Mouse (Mus musculus) skeletal muscle tissue, adult 2 months (tissue): ENCODE data around the gene Kcnv2.

ENCODE experiments used
- DNase-seq: peaks from one replicate; pipeline ENCODE4 v3.0.0-alpha.2; 2012; ENCODE audit warnings: low read depth, low spot score

Gene Kcnv2

GRCm38 (mm10) chr19:27322281-27322680, at the start of gene Kcnv2:
Gene Kcnv2 (plus strand): TSS chr19:27322588.
- no peak for DNase-seq

DNA sequence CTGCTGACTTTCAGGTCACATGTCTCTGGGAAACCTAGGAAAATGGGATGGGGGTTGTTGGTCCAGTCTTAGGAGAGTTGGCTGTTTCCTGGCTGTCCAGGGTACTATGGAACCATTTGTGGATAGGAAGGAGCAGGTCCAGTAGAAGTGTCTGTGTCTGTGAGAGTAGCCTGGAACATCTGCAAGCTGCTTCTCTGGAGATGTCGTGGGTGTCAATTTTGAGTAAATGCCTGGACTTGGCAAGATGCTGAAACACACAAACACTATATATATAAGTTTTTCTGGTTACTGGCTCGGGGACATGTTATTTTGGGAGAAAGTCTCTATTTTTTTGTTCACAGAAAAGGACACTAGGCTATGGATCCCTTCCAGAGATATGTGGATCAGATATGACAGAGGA, 49.0 kb upstream of the Kcnv2 start:
- no peak for DNase-seq

GRCm38 (mm10) chr19:27274382-27274781, 48.0 kb upstream of the Kcnv2 start:
- no peak for DNase-seq

GRCm38 (mm10) chr19:27279174-27279573, 43.2 kb upstream of the Kcnv2 start:
- no peak for DNase-seq

DNA sequence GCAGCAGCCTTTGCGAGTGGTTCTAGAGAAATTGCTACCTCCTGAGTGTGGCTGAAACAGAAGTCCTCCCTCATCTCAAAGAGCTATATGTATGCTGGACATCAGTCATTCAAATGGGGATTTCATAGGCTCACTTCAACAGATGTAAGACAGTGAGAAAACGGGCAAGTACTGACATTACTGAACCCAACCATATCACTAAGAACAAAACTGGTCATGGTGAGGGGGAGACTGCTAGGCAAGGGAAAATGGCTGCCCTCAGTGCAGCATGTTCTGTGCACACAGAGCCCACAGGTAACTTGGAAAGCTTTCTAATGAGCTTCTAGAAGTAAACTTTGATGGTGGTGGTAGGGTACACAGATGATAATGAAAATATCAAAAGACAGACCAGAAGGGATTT, 12.3 kb upstream of the Kcnv2 start:
- no peak for DNase-seq

DNA sequence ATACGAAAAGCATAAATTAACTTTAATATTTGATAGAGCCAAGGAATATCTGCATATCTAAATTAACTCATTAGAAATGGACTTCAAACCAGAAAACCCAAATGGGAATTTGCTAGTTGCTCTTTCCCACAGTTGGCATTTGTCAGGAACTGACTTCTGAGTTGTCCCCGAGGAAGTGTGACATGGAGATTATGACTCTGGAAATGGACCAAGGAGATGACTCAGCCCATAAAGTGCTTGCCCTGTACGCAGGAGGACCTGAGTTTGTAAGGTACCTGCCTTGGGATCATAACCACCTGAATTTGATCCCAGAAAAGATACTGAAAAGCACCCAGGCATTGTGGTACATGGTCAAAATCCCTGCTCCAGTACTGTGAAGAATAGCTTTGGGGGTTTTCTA, 11.1 kb upstream of the Kcnv2 start:
- peak; percentile 30 for DNase-seq

- peak; percentile 75 for DNase-seq
Measured at GRCm38 (mm10) chr19:27312266-27313079, 9.9 kb upstream of the Kcnv2 start.

- peak; percentile 19 for DNase-seq
Measured at GRCm38 (mm10) chr19:27313080-27313413, 9.3 kb upstream of the Kcnv2 start.

- no peak for DNase-seq
Measured at GRCm38 (mm10) chr19:27316313-27317258, 5.8 kb upstream of the Kcnv2 start.

GRCm38 (mm10) chr19:27317337-27317736, 5.1 kb upstream of the Kcnv2 start:
- no peak for DNase-seq

DNA sequence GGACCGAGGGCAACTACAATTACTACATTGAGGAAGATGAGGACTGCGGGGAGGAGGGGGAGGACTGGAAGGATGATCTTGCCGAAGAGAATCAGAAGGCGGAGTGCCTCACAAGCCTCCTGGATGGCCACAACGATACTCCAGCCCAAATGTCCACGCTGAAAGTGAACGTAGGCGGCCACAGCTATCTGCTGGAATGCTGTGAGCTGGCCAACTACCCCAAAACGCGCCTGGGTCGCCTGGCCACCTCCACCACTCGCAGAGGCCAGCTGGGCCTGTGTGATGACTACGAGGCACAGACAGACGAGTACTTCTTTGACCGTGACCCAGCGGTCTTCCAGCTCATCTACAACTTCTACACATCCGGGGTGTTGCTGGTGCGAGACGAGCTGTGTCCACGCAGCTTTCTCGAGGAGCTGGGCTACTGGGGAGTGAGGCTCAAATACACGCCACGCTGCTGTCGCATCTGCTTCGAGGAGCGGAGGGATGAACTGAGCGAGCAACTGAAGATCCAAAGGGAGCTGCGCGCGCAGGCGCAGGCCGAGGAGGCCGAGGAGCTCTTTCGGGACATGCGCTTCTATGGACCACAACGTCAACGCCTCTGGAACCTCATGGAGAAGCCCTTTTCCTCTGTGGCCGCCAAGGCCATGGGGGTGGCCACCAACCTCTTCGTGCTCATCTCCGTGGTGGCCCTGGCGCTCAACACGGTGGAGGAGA, 681 bp downstream of the Kcnv2 start:
- DNase-seq = no peak

DNA sequence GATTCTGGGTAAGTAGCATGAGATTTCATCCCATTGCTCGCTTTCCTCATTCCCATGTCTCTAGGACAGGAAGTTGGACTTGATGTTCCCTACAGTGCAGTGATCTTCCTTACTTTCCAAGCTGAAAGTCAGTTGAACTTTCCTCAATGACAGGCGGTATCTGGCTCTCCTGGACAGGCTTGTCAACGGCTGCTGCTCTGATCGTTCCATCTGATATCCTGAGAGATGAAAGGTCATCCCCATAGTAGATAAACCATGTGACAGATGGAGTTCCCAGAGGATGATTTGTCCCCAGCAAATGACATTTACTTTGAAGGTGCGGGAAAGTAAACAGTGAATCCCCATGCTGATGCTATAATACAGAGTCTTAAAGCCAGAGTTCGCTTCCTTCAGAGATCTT, 3.2 kb downstream of the Kcnv2 start:
- no peak for DNase-seq

- DNase-seq = no peak
Measured at GRCm38 (mm10) chr19:27327569-27327968, 5.2 kb downstream of the Kcnv2 start.

DNA sequence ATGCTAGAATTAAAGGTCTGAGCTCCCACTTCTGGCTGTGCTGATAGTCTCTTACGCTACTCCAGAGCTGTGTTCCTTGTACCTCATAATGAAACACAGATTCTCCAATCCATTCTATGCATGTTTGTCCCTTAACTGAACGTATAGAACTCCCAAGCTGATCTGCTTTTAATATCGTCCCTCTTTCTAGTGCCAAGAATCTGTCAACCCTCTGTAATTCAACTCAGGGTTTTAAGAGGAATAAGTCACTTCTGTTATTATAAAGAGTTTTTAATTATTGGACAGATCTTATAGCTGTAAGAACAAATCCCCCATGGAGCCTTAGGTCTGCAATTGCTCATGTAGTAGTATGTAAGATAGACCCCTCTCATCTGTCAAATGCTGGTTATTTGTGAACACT, 5.8 kb downstream of the Kcnv2 start:
- DNase-seq = no peak

DNA sequence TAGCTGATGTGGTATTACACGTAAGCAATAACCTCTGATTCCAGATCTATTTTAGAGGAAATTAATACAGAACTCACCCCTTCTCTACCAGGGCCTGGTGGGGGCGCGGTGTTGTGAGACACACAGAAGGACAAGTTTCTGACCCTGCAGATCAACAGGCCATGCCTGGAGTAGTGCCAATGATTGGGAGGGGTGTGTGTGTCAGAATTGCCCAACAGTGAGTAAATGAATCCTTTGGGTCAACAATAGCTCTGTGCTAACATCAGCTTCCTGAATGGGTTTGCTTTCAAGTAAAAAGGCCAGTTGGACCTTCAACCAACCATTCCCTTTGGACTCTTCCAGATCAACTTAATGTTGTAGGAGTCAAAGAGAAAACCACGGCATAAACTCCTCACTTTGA, 6.3 kb downstream of the Kcnv2 start:
- DNase-seq = peak; percentile 74

DNA sequence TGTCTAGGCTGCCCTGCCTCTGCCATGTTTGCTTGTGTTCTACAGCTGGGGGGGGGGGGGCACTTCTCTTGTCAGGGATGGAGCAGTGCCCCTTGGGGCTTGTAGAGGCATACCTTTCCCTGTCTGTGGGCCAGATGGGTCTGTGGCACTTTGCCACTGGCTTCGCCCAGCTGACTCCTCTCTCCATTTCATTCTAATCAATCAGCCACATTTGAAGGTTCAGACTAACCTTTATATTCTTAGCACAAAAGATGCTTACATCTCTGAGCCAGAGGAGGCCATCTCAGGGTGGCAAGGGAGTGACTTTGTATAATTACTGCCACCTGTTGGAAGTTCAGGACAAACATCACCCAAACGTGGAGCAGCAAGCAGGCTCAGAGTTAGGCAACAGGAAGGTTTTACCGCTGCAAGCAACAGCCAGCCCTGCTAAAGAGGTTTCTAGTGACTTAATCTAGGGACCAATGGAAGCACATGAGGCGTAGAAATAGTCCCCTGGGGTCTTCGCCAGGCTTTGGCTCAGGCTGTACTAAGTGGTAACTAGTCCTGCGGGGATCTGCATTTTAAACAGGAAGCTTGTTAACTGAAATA, 9.9 kb downstream of the Kcnv2 start:
- no peak for DNase-seq

- peak; percentile 90 for DNase-seq
Measured at GRCm38 (mm10) chr19:27336126-27336917, 13.9 kb downstream of the Kcnv2 start.

DNA sequence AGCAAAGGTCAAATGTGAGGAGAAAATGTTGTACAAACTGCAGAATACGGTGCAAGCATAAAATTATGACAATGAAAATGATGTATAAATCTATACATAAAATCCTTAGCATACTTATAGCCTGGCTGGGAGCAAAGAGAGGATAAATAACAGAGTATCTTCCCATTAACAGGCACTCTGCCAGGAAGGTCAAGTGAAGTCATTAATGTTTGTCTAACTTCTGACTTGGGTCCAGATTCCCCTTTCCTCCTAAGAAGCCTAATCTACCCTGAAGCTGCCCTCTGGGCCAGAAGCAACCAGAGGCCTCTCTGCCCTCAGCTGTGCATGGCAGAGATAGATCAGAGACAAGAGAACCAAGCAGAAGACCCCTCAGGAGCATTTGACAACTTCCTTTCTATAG, 24.1 kb downstream of the Kcnv2 start:
- DNase-seq = no peak

DNA sequence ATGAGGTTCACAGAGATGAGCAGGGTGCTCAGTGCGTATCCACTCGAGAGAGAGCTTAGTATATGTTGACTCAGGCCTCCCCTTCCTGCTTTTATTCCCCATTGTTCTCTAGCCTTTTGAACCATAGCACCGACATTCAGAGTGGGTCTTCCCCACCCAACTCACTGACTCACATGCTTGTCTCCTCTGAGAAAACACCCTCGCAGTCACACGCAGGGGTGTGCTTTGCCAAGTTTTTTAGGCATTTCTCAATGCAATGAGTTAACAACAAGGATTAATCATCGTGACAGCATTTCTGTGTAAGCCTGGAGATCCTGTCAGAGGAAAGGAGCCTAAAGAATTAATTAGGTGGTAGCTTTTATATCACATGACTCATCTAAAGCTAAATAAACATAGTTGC, 29.3 kb downstream of the Kcnv2 start:
- peak; percentile 44 for DNase-seq

GRCm38 (mm10) chr19:27360381-27360780, 38.0 kb downstream of the Kcnv2 start:
- DNase-seq = no peak

- DNase-seq = no peak
Measured at GRCm38 (mm10) chr19:27363891-27364290, 41.5 kb downstream of the Kcnv2 start.
